Mouse (Mus musculus) cerebellum, adult 9-10 months (tissue): ENCODE data around the gene Zfp568.

ENCODE experiments used
- DNase-seq: peaks from one replicate; pipeline ENCODE4 v3.0.0; 2022

The Zfp568 gene

GRCm38 (mm10) chr7:29992698-29993097 is 8.9 kb downstream of the Zfp568 start:
- no peak for DNase-seq

- DNase-seq: no peak
Measured at GRCm38 (mm10) chr7:29993340-29993739, 9.6 kb downstream of the Zfp568 start.

GRCm38 (mm10) chr7:29995134-29995533 is 11.4 kb downstream of the Zfp568 start:
- no peak for DNase-seq

GRCm38 (mm10) chr7:30000601-30001000 is 16.8 kb downstream of the Zfp568 start:
- no peak for DNase-seq

DNA sequence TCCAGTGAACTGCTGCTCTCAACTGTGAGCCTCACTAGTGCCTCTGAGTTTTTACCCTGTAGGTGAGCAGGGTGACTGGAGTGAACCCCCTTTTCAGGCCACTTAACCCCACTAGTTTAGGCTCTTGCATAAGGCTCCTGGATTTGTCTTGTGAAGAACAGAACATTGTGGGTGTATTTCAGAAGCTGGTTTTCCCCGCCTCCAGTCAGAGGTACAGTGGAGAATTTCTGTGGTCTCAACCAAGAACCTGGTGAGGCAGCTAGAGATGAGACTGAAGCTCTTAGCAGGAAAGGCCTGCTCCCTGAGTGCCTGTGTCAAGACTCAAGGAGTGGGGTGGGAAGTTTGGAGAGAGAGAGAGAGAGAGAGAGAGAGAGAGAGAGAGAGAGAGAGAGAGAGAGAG is 23.8 kb downstream of the Zfp568 start:
- no peak for DNase-seq

GRCm38 (mm10) chr7:30008020-30008690 is 24.4 kb downstream of the Zfp568 start:
- DNase-seq: no peak

DNA sequence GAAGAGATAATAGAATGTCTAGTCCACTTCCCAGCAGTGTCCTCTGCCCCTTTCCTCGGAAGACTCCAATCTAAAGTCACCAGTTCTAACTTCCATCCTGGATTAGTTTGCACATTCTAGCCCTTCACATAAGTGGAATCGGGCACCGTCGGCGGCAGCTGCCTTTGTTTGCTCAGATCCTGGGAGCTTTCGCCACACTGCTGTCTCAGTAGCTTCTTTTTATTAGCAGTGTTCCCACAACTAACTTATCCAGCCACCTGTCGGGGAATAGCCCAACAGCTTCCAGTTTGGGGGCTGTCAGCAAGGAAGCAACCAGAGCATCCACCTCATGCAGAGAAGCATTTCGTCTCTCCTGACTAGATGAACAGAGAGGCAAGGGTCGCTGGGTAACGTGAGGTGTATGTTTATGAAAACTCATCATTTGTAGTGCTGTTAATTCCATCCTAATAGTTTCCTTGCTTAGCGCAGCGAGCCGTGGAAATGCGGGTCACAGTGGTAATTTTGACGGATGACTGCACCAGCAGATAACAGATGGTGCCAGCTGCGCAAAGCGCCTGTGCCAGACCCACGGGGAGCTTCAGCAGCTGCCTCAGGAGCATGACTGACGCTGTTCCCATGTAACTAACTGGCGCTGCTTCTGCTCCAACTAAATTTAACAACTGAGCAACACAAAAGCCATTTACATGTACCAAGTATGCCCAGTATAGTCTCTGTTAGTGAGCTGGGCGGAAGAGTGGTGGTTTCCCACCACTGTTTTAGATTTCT is 25.7 kb downstream of the Zfp568 start:
- DNase-seq: no peak

GRCm38 (mm10) chr7:30010551-30011195 is 26.9 kb downstream of the Zfp568 start:
- DNase-seq: no peak

DNA sequence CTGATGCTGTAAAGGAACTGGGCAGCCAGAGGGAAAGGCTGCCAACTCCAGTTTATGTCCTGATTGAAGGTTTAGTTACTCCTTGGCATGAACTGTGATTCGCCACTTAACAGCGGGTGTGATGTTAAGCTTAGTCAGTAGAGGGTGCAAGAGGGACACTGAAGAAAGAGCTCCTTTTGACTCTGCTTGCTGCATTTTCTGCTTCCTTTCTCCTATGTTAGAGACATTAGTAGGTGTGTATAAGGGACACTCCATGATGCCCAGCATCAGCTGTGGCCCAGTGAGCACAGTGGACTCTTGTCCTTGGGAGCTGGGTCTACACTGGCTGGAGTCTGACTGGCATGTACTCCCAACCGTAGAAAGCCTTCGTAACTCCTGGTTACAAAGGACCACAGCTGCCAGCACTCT is 29.2 kb downstream of the Zfp568 start:
- DNase-seq: peak; percentile 66

- no peak for DNase-seq
Measured at GRCm38 (mm10) chr7:30017226-30017625, 33.5 kb downstream of the Zfp568 start.

DNA sequence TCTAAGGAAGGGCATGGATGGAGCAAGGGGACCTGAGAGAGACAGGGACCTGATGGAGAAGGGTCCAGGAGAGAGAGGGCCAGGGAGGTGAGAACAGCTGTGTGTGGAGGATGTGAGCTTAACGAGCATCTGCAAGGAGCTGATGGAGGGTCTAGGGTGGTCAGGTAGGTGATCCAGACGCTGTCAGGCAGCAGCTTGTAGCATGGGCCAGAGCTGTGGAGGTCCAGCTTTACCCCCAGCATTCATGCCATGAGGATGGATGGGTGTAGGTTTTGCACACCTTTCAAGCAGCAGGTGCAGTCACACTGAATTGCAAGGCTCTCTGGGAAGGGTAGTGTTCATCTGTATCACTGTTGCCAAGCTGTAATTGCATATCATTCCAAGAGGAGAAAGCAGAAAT is 35.8 kb downstream of the Zfp568 start:
- DNase-seq: no peak

DNA sequence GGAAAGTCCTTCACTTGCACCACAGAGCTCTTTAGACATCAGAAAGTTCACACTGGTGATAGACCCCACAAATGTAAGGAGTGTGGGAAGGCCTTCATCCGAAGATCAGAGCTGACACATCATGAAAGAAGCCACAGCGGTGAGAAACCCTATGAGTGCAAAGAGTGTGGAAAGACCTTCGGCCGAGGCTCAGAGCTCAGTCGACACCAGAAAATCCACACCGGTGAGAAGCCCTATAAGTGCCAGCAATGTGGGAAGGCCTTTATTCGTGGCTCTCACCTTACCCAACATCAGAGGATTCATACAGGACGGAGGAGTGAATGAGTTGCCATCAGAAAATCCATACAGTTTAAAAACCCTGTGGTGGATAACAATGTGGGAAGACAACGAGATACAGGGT is 39.6 kb downstream of the Zfp568 start:
- no peak for DNase-seq

GRCm38 (mm10) chr7:30023800-30024199 is 40.0 kb downstream of the Zfp568 start:
- DNase-seq: no peak

DNA sequence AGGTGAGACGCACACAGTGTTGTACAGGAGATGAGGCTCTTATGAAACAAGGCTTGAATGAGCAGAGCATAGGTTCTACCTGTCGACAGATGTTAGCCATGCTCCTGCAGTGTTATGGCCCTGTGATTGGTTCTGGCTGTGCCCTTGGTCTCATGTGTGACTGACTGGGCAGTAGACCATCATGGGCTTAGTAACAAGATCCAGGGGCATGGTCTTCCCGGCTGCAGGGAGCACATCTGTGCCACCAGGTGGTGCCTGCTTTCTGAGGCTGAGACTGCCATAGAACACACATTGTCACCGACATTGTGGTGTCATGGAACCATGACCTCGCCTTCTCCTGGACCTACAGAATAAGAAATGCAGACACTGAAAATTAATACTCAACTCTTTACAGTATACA is 41.6 kb downstream of the Zfp568 start:
- DNase-seq: no peak

GRCm38 (mm10) chr7:30027331-30027730 is 43.6 kb downstream of the Zfp568 start:
- no peak for DNase-seq

- no peak for DNase-seq
Measured at GRCm38 (mm10) chr7:30028572-30028971, 44.8 kb downstream of the Zfp568 start.

DNA sequence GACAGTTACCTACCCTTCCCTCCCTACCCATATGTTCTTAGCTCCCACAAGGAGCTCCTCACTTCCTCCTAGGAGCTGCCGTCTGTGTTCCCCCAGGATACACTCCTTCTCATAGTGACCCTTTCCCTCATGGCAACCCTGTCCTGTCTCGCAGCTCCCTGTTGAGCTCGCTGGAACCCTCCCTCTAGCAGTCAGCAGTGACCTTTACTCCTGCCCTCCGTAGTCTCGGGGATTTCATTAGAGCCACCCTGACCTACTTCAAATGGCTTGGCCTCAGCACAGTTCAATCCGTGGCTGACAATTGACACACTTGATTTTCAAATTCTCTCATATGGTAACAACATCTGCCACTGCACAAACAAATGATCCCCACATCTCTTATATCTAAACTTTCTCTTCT is 46.9 kb downstream of the Zfp568 start:
- DNase-seq: no peak

GRCm38 (mm10) chr7:30031379-30031778 is 47.6 kb downstream of the Zfp568 start:
- no peak for DNase-seq

DNA sequence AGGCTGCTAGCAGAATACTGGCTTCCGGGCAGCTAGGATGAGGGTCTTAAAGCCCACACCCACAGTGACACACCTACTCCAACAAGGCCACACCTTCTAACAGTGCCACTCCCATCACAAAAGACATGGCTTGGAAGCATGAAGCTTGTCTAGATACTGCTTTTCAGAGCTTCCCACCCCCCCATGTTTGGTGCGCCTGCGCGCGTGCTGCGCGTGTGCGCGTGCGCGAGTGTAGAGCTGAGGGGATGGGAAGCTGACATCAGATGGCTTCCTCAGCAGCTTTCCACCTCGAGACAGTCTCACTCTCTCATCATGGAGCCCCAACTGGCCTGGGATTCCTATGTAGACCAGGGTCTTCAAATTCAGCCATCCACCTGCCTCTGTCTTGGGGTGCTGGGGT is 50.6 kb downstream of the Zfp568 start:
- no peak for DNase-seq

GRCm38 (mm10) chr7:30044354-30044753 is 60.6 kb downstream of the Zfp568 start:
- no peak for DNase-seq

- DNase-seq: no peak
Measured at GRCm38 (mm10) chr7:30048126-30048525, 64.4 kb downstream of the Zfp568 start.

GRCm38 (mm10) chr7:30050882-30051548 is 67.3 kb downstream of the Zfp568 start, which contains the start of gene Zfp14:
Gene Zfp14, minus strand, starts transcription at chr7:30051380.
- DNase-seq: peak; percentile 90

DNA sequence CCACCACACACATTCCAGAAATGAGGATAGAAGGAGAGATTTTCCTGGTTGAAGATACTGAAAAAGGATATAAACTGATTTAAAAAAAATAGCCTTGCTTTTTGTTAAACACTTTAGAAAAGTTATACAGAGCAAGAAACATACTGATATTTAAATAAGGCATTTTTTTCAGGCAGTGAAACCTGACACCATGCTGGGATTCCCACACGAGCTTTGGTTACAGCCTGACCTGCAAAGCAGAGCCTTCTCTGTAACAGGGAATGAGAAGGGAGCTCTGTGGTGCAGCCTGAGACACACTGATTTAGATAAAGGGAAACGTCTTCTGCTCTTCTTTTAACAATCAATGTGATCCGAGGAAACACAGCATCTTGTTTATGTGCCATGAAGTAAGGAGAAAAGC is 69.8 kb downstream of the Zfp568 start:
- DNase-seq: no peak
